Mouse (Mus musculus): ENCODE measurements around the gene Mob3b. TPM values are rescaled to one million over a fixed set of nuclear protein-coding genes. Genes with fewer than 3 reads are reported as not detected.

Gene Mob3b
- polyA plus RNA-seq, 1 experiment from 2014 or later: 4.6 TPM

- no peak for ATAC-seq
- Histone ChIP-seq H3K4me3 (ENCODE audit: low read depth, low read length) (no peak overlapping the region), H3K27ac (ENCODE audit: low read depth, low read length) (no peak overlapping the region)
These were observed 18.3 kb upstream of the Mob3b start for GRCm38 (mm10) chr4:35175566-35175965.

GRCm38 (mm10) chr4:35173551-35173950 lies 16.3 kb upstream of the Mob3b start:
- DNase-seq (ENCODE audit: low spot score): no peak
- peaks cover 2% of the 10 kb centered on the region; the same call in 1 of the 2 replicates for H3K4me1 ChIP-seq (ENCODE audit: control insufficient read depth, insufficient read depth, low read length)
- no peak overlapping the region for H3K4me3 ChIP-seq (ENCODE audit: low read depth, low read length)
- ATAC-seq: no peak
- H3K27ac ChIP-seq (ENCODE audit: low read depth, low read length): no peak overlapping the region
- no peak overlapping the region for H3K9ac ChIP-seq (ENCODE audit: low read length)
- H3K4me2 ChIP-seq (ENCODE audit: low read length): no peak overlapping the region
- H3K36me3 ChIP-seq (ENCODE audit: control insufficient read depth, insufficient read depth, low read length): no peaks in the 10 kb centered on the region
- no peaks in the 10 kb centered on the region for H3K27me3 ChIP-seq (replicated peaks; ENCODE audit: control insufficient read depth, insufficient read depth, low read length)
- WGBS: 89% methylated on average over 1 of the region's 1 CpGs
- no peaks in the 10 kb centered on the region for H3K9me3 ChIP-seq (replicated peaks; ENCODE audit: control insufficient read depth, low read length)

More at GRCm38 (mm10) chr4:35175566-35175965, 18.3 kb upstream of the Mob3b start:
- peaks cover 2% of the 10 kb centered on the region; the same call in 1 of the 2 replicates for H3K4me1 ChIP-seq (ENCODE audit: control insufficient read depth, insufficient read depth, low read length)
- no peak overlapping the region for H3K9ac ChIP-seq (ENCODE audit: low read length)
- H3K36me3 ChIP-seq (ENCODE audit: control insufficient read depth, insufficient read depth, low read length): no peaks in the 10 kb centered on the region
- H3K9me3 ChIP-seq (replicated peaks; ENCODE audit: control insufficient read depth, low read length): no peaks in the 10 kb centered on the region
- no peak overlapping the region for H3K4me2 ChIP-seq (ENCODE audit: low read length)
- 97% methylated on average over 2 of the region's 2 CpGs for WGBS
- no peaks in the 10 kb centered on the region for H3K27me3 ChIP-seq (replicated peaks; ENCODE audit: control insufficient read depth, insufficient read depth, low read length)
- DNase-seq (ENCODE audit: low spot score): no peak

- no peak for ATAC-seq
- H3K27me3 ChIP-seq (replicated peaks; ENCODE audit: control insufficient read depth, insufficient read depth, low read length): no peaks in the 10 kb centered on the region
- WGBS: 88% methylated on average over 2 of the region's 2 CpGs
These were observed 15.2 kb upstream of the Mob3b start for GRCm38 (mm10) chr4:35172471-35172870.

GRCm38 (mm10) chr4:35169571-35170125 lies 12.4 kb upstream of the Mob3b start:
- Histone ChIP-seq H3K9me3 (replicated peaks; ENCODE audit: control insufficient read depth, low read length) (no peaks in the 10 kb centered on the region), H3K9ac (ENCODE audit: low read length) (no peak overlapping the region), H3K27me3 (replicated peaks; ENCODE audit: control insufficient read depth, insufficient read depth, low read length) (no peaks in the 10 kb centered on the region), H3K27ac (ENCODE audit: low read depth, low read length) (no peak overlapping the region), H3K4me2 (ENCODE audit: low read length) (no peak overlapping the region), H3K4me3 (ENCODE audit: low read depth, low read length) (no peak overlapping the region), H3K4me1 (ENCODE audit: control insufficient read depth, insufficient read depth, low read length) (no peaks in the 10 kb centered on the region), H3K36me3 (ENCODE audit: control insufficient read depth, insufficient read depth, low read length) (no peaks in the 10 kb centered on the region)
- WGBS: 56% methylated on average over 13 of the region's 13 CpGs
- ATAC-seq: no peak
- DNase-seq (ENCODE audit: low spot score): peak; percentile 55

More at GRCm38 (mm10) chr4:35172471-35172870, 15.2 kb upstream of the Mob3b start:
- H3K4me2 ChIP-seq (ENCODE audit: low read length): no peak overlapping the region
- DNase-seq (ENCODE audit: low spot score): no peak
- no peaks in the 10 kb centered on the region for H3K9me3 ChIP-seq (replicated peaks; ENCODE audit: control insufficient read depth, low read length)
- H3K4me1 ChIP-seq (ENCODE audit: control insufficient read depth, insufficient read depth, low read length): no peaks in the 10 kb centered on the region
- no peak overlapping the region for H3K9ac ChIP-seq (ENCODE audit: low read length)
- no peak overlapping the region for H3K4me3 ChIP-seq (ENCODE audit: low read depth, low read length)
- no peaks in the 10 kb centered on the region for H3K36me3 ChIP-seq (ENCODE audit: control insufficient read depth, insufficient read depth, low read length)
- H3K27ac ChIP-seq (ENCODE audit: low read depth, low read length): no peak overlapping the region

GRCm38 (mm10) chr4:35167855-35168254 lies 10.6 kb upstream of the Mob3b start:
- WGBS: 89% methylated on average over 5 of the region's 5 CpGs
- Histone ChIP-seq H3K4me2 (ENCODE audit: low read length) (no peak overlapping the region), H3K9me3 (replicated peaks; ENCODE audit: control insufficient read depth, low read length) (no peaks in the 10 kb centered on the region), H3K4me3 (ENCODE audit: low read depth, low read length) (no peak overlapping the region), H3K36me3 (ENCODE audit: control insufficient read depth, insufficient read depth, low read length) (no peaks in the 10 kb centered on the region), H3K4me1 (ENCODE audit: control insufficient read depth, insufficient read depth, low read length) (no peaks in the 10 kb centered on the region), H3K27ac (ENCODE audit: low read depth, low read length) (no peak overlapping the region), H3K27me3 (replicated peaks; ENCODE audit: control insufficient read depth, insufficient read depth, low read length) (no peaks in the 10 kb centered on the region), H3K9ac (ENCODE audit: low read length) (no peak overlapping the region)
- DNase-seq (ENCODE audit: low spot score) (no peak), ATAC-seq (no peak)

- H3K4me3 ChIP-seq (ENCODE audit: low read depth, low read length): no peak overlapping the region
- H3K4me2 ChIP-seq (ENCODE audit: low read length): no peak overlapping the region
- H3K9me3 ChIP-seq (replicated peaks; ENCODE audit: control insufficient read depth, low read length): no peaks in the 10 kb centered on the region
- 82% methylated on average over 3 of the region's 3 CpGs for WGBS
- DNase-seq (ENCODE audit: low spot score) (no peak), ATAC-seq (no peak)
- no peaks in the 10 kb centered on the region for H3K4me1 ChIP-seq (ENCODE audit: control insufficient read depth, insufficient read depth, low read length)
- H3K27ac ChIP-seq (ENCODE audit: low read depth, low read length): no peak overlapping the region
- no peaks in the 10 kb centered on the region for H3K27me3 ChIP-seq (replicated peaks; ENCODE audit: control insufficient read depth, insufficient read depth, low read length)
- H3K36me3 ChIP-seq (ENCODE audit: control insufficient read depth, insufficient read depth, low read length): no peaks in the 10 kb centered on the region
- H3K9ac ChIP-seq (ENCODE audit: low read length): no peak overlapping the region
These were observed 8.7 kb upstream of the Mob3b start for GRCm38 (mm10) chr4:35165947-35166346.

- no peaks in the 10 kb centered on the region for H3K27me3 ChIP-seq (replicated peaks; ENCODE audit: control insufficient read depth, insufficient read depth, low read length)
These were observed 8.0 kb upstream of the Mob3b start for GRCm38 (mm10) chr4:35165275-35165674.

GRCm38 (mm10) chr4:35157815-35158214 lies 531 bp upstream of the Mob3b start:
- Histone ChIP-seq H3K4me1 (ENCODE audit: control insufficient read depth, insufficient read depth, low read length) (peaks cover 5% of the 10 kb centered on the region; the same call in 1 of the 2 replicates), H3K9ac (ENCODE audit: low read length) (no peak overlapping the region), H3K9me3 (replicated peaks; ENCODE audit: control insufficient read depth, low read length) (no peaks in the 10 kb centered on the region), H3K27ac (ENCODE audit: low read depth, low read length) (no peak overlapping the region), H3K4me2 (ENCODE audit: low read length) (no peak overlapping the region), H3K27me3 (replicated peaks; ENCODE audit: control insufficient read depth, insufficient read depth, low read length) (0 out of 2 replicates have a peak, but pooled peaks cover 3% of the 10 kb centered on the region), H3K36me3 (ENCODE audit: control insufficient read depth, insufficient read depth, low read length) (no peaks in the 10 kb centered on the region), H3K4me3 (ENCODE audit: low read depth, low read length) (no peak overlapping the region)
- DNase-seq (ENCODE audit: low spot score): no peak
- WGBS: 66% methylated on average over 11 of the region's 11 CpGs
- no peak for ATAC-seq

More at GRCm38 (mm10) chr4:35165275-35165674, 8.0 kb upstream of the Mob3b start:
- WGBS: 80% methylated on average over 2 of the region's 2 CpGs
- Histone ChIP-seq H3K4me1 (ENCODE audit: control insufficient read depth, insufficient read depth, low read length) (no peaks in the 10 kb centered on the region), H3K4me2 (ENCODE audit: low read length) (no peak overlapping the region), H3K9me3 (replicated peaks; ENCODE audit: control insufficient read depth, low read length) (no peaks in the 10 kb centered on the region), H3K4me3 (ENCODE audit: low read depth, low read length) (no peak overlapping the region), H3K36me3 (ENCODE audit: control insufficient read depth, insufficient read depth, low read length) (no peaks in the 10 kb centered on the region), H3K9ac (ENCODE audit: low read length) (no peak overlapping the region), H3K27ac (ENCODE audit: low read depth, low read length) (no peak overlapping the region)
- DNase-seq (ENCODE audit: low spot score): no peak
- ATAC-seq: no peak

GRCm38 (mm10) chr4:35156149-35156611 lies 1.1 kb downstream of the Mob3b start:
- H3K4me2 ChIP-seq (ENCODE audit: low read length): peak overlapping the region; percentile 79
- peak overlapping the region; percentile 60 for H3K9ac ChIP-seq (ENCODE audit: low read length)
- peaks cover 5% of the 10 kb centered on the region; the same call in 1 of the 2 replicates for H3K4me1 ChIP-seq (ENCODE audit: control insufficient read depth, insufficient read depth, low read length)
- H3K27ac ChIP-seq (ENCODE audit: low read depth, low read length): peak overlapping the region; percentile 45; the same call in 1 of the 2 replicates
- H3K9me3 ChIP-seq (replicated peaks; ENCODE audit: control insufficient read depth, low read length): no peaks in the 10 kb centered on the region
- H3K36me3 ChIP-seq (ENCODE audit: control insufficient read depth, insufficient read depth, low read length): no peaks in the 10 kb centered on the region
- DNase-seq (ENCODE audit: low spot score) (peak; percentile 55), ATAC-seq (peak; percentile 82)
- peak overlapping the region; percentile 53 for H3K4me3 ChIP-seq (ENCODE audit: low read depth, low read length)
- WGBS: under 1% methylated on average over 26 of the region's 26 CpGs
- H3K27me3 ChIP-seq (replicated peaks; ENCODE audit: control insufficient read depth, insufficient read depth, low read length): 0 out of 2 replicates have a peak, but pooled peaks cover 3% of the 10 kb centered on the region
